Mouse (Mus musculus) MEL (cell line): ENCODE data around the gene Gm42417. TPM values are rescaled to one million over a fixed set of nuclear protein-coding genes. Genes with fewer than 3 reads are reported as not detected.

Experiments
- DNase-seq: peaks from one replicate; pipeline ENCODE4 v3.0.0; 2011; ENCODE audit warnings: low read depth, low spot score
- H3K27ac ChIP-seq: 2 replicates; pipeline ENCODE4 v1.5.1; 2012; ENCODE audit warnings: low read depth, mild to moderate bottlenecking, control low read depth, low read length, moderate library complexity; ENCODE audit not compliant: control insufficient read depth
- H3K27me3 ChIP-seq, 2 experiments: fragments of 150-350 bp in 1 of 2; sonication (generic) in 1 of 2; 2 replicates each; pipeline ENCODE4 v1.6.1; 2012; ENCODE audit warnings: low read length in 2 of 2, mild to moderate bottlenecking in 2 of 2, improper control_type of control experiment in 1 of 2, moderate library complexity in 1 of 2; ENCODE audit not compliant: insufficient read depth in 2 of 2, control insufficient read depth in 1 of 2
- H3K36me3 ChIP-seq, 2 experiments: 2 replicates each; pipeline ENCODE4 v1.6.1; 2012 to 2014; ENCODE audit warnings: low read length in 2 of 2, improper control_type of control experiment in 1 of 2, inconsistent platforms in 1 of 2, mild to moderate bottlenecking in 1 of 2; ENCODE audit not compliant: insufficient read depth in 2 of 2, control insufficient read depth in 1 of 2
- H3K4me1 ChIP-seq, 2 experiments: fragments of 150-350 bp in 1 of 2; sonication (generic) in 1 of 2; 2 replicates each; pipeline ENCODE4 v1.6.1; 2012; ENCODE audit warnings: low read length in 2 of 2, improper control_type of control experiment in 1 of 2, mild to moderate bottlenecking in 1 of 2; ENCODE audit not compliant: insufficient read depth in 2 of 2, control insufficient read depth in 1 of 2
- H3K4me3 ChIP-seq, 2 experiments: fragments of 150-350 bp in 1 of 2; sonication (generic) in 1 of 2; 2 replicates each; pipeline ENCODE4 v1.5.1; 2012; ENCODE audit warnings: low read depth in 2 of 2, low read length in 2 of 2, mild to moderate bottlenecking in 2 of 2, moderate library complexity in 2 of 2, control low read depth in 1 of 2, improper control_type of control experiment in 1 of 2; ENCODE audit not compliant: control insufficient read depth in 1 of 2, insufficient read depth in 1 of 2
- H3K79me2 ChIP-seq: 2 replicates; pipeline ENCODE4 v1.6.1; 2012; ENCODE audit warnings: mild to moderate bottlenecking, low read length, moderate library complexity; ENCODE audit not compliant: control insufficient read depth, poor library complexity, insufficient read depth
- H3K9ac ChIP-seq: 2 replicates; pipeline ENCODE4 v1.6.1; 2012; ENCODE audit warnings: low read depth, mild to moderate bottlenecking, control low read depth, low read length, moderate library complexity; ENCODE audit not compliant: control insufficient read depth, poor library complexity, severe bottlenecking
- H3K9me3 ChIP-seq: fragments of 150-350 bp; sonication (generic); replicated peaks from 2 replicates; pipeline ENCODE4 v1.6.1; 2012; ENCODE audit warnings: mild to moderate bottlenecking, low read length, improper control_type of control experiment, moderate library complexity; ENCODE audit not compliant: insufficient read depth
- BHLHE40 ChIP-seq: IDR thresholded peaks from 2 replicates; pipeline ENCODE4 v1.6.1; 2012; ENCODE audit warnings: low read depth, mild to moderate bottlenecking, inconsistent platforms, low read length, improper control_type of control experiment, borderline replicate concordance
- CHD1 ChIP-seq: IDR thresholded peaks from 2 replicates; pipeline ENCODE4 v1.6.1; 2012; ENCODE audit warnings: low read depth, mild to moderate bottlenecking, inconsistent platforms, low read length, improper control_type of control experiment
- CHD2 ChIP-seq: IDR thresholded peaks from 2 replicates; pipeline ENCODE4 v1.6.1; 2011; ENCODE audit warnings: low read length, improper control_type of control experiment
- ETS1 ChIP-seq: IDR thresholded peaks from 2 replicates; pipeline ENCODE4 v1.6.1; 2012; ENCODE audit warnings: low read depth, mild to moderate bottlenecking, inconsistent platforms, low read length, improper control_type of control experiment, moderate library complexity
- HCFC1 ChIP-seq: IDR thresholded peaks from 2 replicates; pipeline ENCODE4 v1.6.1; 2012; ENCODE audit warnings: low read depth, mild to moderate bottlenecking, inconsistent platforms, low read length, improper control_type of control experiment, moderate library complexity
- JUND ChIP-seq: IDR thresholded peaks from 2 replicates; pipeline ENCODE4 v1.6.1; 2011; ENCODE audit warnings: low read depth, mild to moderate bottlenecking, improper control_type of control experiment, low read length
- MAFK ChIP-seq: IDR thresholded peaks from 2 replicates; pipeline ENCODE4 v1.6.1; 2011; ENCODE audit warnings: low read depth, mild to moderate bottlenecking, low read length, improper control_type of control experiment, borderline replicate concordance
- MEF2A ChIP-seq: IDR thresholded peaks from 2 replicates; pipeline ENCODE4 v1.6.1; 2014; ENCODE audit warnings: low read depth, mild to moderate bottlenecking, inconsistent platforms, low read length, improper control_type of control experiment; ENCODE audit not compliant: poor library complexity, insufficient replicate concordance, severe bottlenecking; ENCODE audit errors: extremely low read depth
- MYB ChIP-seq: IDR thresholded peaks from 2 replicates; pipeline ENCODE4 v1.6.1; 2011; ENCODE audit warnings: mild to moderate bottlenecking, low read depth, low read length, improper control_type of control experiment
- POLR2AphosphoS2 ChIP-seq: IDR thresholded peaks from 2 replicates; pipeline ENCODE4 v1.6.1; 2011; ENCODE audit warnings: low read length, improper control_type of control experiment
- POLR2AphosphoS5 ChIP-seq: IDR thresholded peaks from 2 replicates; pipeline ENCODE4 v1.6.1; 2012; ENCODE audit warnings: low read depth, borderline replicate concordance, mild to moderate bottlenecking, inconsistent platforms, low read length, moderate library complexity, mixed read lengths
- RAD21 ChIP-seq: IDR thresholded peaks from 2 replicates; pipeline ENCODE4 v1.6.1; 2011; ENCODE audit warnings: mild to moderate bottlenecking, low read depth, low read length, improper control_type of control experiment
- SIN3A ChIP-seq: IDR thresholded peaks from 2 replicates; pipeline ENCODE4 v1.6.1; 2012; ENCODE audit warnings: low read length, improper control_type of control experiment, inconsistent platforms
- TBP ChIP-seq: IDR thresholded peaks from 2 replicates; pipeline ENCODE4 v1.8.0; 2011; ENCODE audit warnings: low read depth, low read length, improper control_type of control experiment
- TCF12 ChIP-seq: IDR thresholded peaks from 2 replicates; pipeline ENCODE4 v1.6.1; 2014; ENCODE audit warnings: low read depth, mild to moderate bottlenecking, inconsistent platforms, low read length, improper control_type of control experiment, moderate library complexity
- UBTF ChIP-seq: IDR thresholded peaks from 2 replicates; pipeline ENCODE4 v1.6.1; 2012; ENCODE audit warnings: low read depth, mild to moderate bottlenecking, inconsistent platforms, low read length, improper control_type of control experiment, moderate library complexity, borderline replicate concordance; ENCODE audit not compliant: insufficient read depth
- USF1 ChIP-seq: IDR thresholded peaks from 2 replicates; pipeline ENCODE4 v1.6.1; 2014; ENCODE audit warnings: low read depth, mild to moderate bottlenecking, inconsistent platforms, low read length, improper control_type of control experiment, moderate library complexity
- ZC3H11A ChIP-seq: IDR thresholded peaks from 2 replicates; pipeline ENCODE4 v1.6.1; 2012; ENCODE audit warnings: low read depth, mild to moderate bottlenecking, inconsistent platforms, low read length, improper control_type of control experiment
- ZNF384 ChIP-seq: IDR thresholded peaks from 2 replicates; pipeline ENCODE4 v1.6.1; 2012; ENCODE audit warnings: low read depth, mild to moderate bottlenecking, inconsistent platforms, low read length, improper control_type of control experiment
- polyA plus RNA-seq, 2 experiments: library from polyadenylated mRNA; stranded (reverse) in 1 of 2; unstranded in 1 of 2; fragments of >175 nt in 1 of 2; fragments of >200 nt in 1 of 2; gene quantifications; 2 replicates each; pipeline versions ENCODE4 v1.2.1 to v1.2.4; 2012; ENCODE audit warnings: low replicate concordance in 2 of 2, low read depth in 1 of 2; ENCODE audit not compliant: insufficient read length in 2 of 2, insufficient read depth in 1 of 2, missing spikeins in 1 of 2
- total RNA-seq: library from RNA; depleted of rRNA; stranded (reverse); fragments of 300-350 nt; gene quantifications from 2 replicates; pipeline ENCODE4 v1.2.3, GENCODE M21; 2012

The Gm42417 gene
- total and polyA plus RNA-seq, 3 experiments: 0.74 TPM; not detected in 2

DNA sequence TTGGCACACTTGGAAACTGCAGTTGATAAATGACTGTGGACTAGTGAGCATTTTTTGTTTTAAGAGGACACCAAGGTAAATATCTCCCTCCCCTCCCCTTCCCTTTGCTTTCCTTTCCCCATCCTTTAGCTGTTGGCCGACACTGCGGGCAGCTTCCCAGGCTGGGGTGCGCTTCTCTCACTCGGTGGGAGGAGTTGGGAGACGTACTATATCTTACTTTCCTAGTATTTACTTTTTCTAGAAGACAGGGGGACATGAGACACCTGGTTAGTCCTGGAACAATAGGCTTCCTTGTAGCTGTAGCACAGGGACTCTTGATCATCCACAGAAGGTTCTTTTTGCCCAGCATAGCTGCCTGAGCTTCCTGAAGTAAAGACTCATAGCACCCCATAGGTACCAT, 15.2 kb downstream of the Gm42417 start:
- Histone ChIP-seq H3K9me3 (no peaks in the 10 kb centered on the region), H3K9ac (no peak overlapping the region), H3K4me3 (no peak overlapping the region), H3K27ac (no peak overlapping the region), H3K36me3 (peaks cover 0 to 5% of the 10 kb centered on the region in 2 experiments; a peak in 2 of 4 replicates), H3K4me1 (peaks cover 0 to 3% of the 10 kb centered on the region in 2 experiments; a peak in 1 of 4 replicates), H3K79me2 (no peaks in the 10 kb centered on the region), H3K27me3 (no peaks in the 10 kb centered on the region)
- DNase-seq: no peak
- TF ChIP-seq TCF12 (no peak), SIN3A (no peak), MEF2A (no peak), USF1 (no peak), MAFK (no peak), ZC3H11A (no peak), MYB (no peak), ZNF384 (no peak), BHLHE40 (no peak), RAD21 (no peak), POLR2AphosphoS5 (no peak), UBTF (no peak)

DNA sequence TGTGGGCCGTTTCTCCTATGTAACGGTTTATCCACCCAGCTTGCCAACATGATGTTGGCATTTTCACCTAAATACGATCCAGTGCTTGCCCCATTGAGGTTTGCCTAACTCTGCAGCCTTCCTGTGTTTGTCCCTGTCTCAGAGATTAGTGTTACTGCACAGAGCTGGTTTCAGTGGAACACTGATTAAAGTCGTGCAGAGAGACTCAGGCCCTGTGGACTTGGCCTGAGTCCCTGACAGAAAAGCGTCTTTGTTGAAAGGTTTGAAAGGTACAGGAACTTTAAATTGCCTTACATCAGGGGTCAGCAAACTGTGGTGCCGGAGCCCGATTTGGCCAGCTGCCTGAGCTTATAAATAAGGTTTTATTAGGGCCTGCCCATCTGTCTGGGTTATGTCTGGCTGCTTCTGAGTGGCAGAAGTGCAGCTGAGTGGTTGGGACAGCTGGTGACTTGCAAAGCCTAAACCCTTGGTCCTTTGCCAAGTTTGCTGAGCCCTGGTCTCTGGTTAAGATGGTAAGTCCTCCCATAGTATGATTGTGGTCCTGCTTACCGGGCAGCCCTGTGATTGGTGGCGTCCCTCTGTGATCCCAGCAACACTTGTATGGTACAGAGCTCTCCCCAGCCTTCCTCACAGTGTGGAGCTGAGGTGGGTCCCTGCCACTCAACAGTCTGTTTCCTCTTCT, 15.8 kb downstream of the Gm42417 start:
- no peak for TF ChIP-seq MYB
- no peak for TF ChIP-seq ETS1
- TF ChIP-seq TBP: no peak
- TF ChIP-seq POLR2AphosphoS2: no peak
- TF ChIP-seq JUND: no peak
- TF ChIP-seq HCFC1: no peak
- no peak for TF ChIP-seq CHD1
- TF ChIP-seq SIN3A: no peak
- no peak for TF ChIP-seq BHLHE40
- no peak for TF ChIP-seq MAFK
- no peak for TF ChIP-seq CHD2

More for the DNA sequence above, 15.8 kb downstream of the Gm42417 start:
- DNase-seq: no peak
- H3K27me3 ChIP-seq: no peaks in the 10 kb centered on the region
- no peak overlapping the region for H3K4me3 ChIP-seq
- H3K9ac ChIP-seq: no peak overlapping the region
- H3K79me2 ChIP-seq: no peaks in the 10 kb centered on the region
- no peak overlapping the region for H3K27ac ChIP-seq
- peaks cover 0 to 3% of the 10 kb centered on the region in 2 experiments; a peak in 2 of 4 replicates for H3K36me3 ChIP-seq
- H3K4me1 ChIP-seq: peaks cover 0 to under 1% of the 10 kb centered on the region in 2 experiments; a peak in 1 of 4 replicates
- no peaks in the 10 kb centered on the region for H3K9me3 ChIP-seq
